Mouse (Mus musculus) cerebellum, adult 2 months (tissue): Measurements from ENCODE around the gene Fbxo10.

ENCODE experiments used
- CTCF ChIP-seq: fragments of 200-500 bp; IDR thresholded peaks from 2 replicates; pipeline ENCODE4 v1.5.1; 2011; ENCODE audit warnings: low read depth, mild to moderate bottlenecking, control low read depth, low read length, moderate library complexity, borderline replicate concordance; ENCODE audit not compliant: insufficient read depth
- POLR2A ChIP-seq: fragments of 200-500 bp; IDR thresholded peaks from 2 replicates; pipeline ENCODE4 v1.6.1; 2011; ENCODE audit warnings: low read length, control low read depth, borderline replicate concordance; ENCODE audit not compliant: insufficient read depth

GRCm38 (mm10) chr4:45013537-45013936 is 70.9 kb downstream of the Fbxo10 start:
- TF ChIP-seq CTCF (no peak), POLR2A (no peak)
